Mouse (Mus musculus) urinary bladder, adult 2 months (tissue): ENCODE data around the gene Dppa3. TPM values are rescaled to one million over a fixed set of nuclear protein-coding genes. Genes with fewer than 3 reads are reported as not detected.
"Not testable (repeated sequence)": the region's sequence is repeated elsewhere in the genome, so short reads cannot be mapped to it uniquely, and the experiment has no call there.

ENCODE experiments used
- DNase-seq: peaks from one replicate; pipeline ENCODE4 v3.0.0; 2022; ENCODE audit warnings: low spot score
- polyA plus RNA-seq: library from polyadenylated mRNA; depleted of rRNA; stranded (reverse); fragments of >200 nt; gene quantifications from 2 replicates; pipeline ENCODE4 v1.2.3, GENCODE M21; 2012

Dppa3 gene
- polyA plus RNA-seq, 1 experiment, result 0.29 TPM

GRCm38 (mm10) chr6:122609771-122610170, 16.4 kb upstream of the Dppa3 start, which contains the start of gene Gdf3:
Gene Gdf3, minus strand, starts transcription at chr6:122610087.
- DNase-seq, result no peak

- no peak for DNase-seq
Measured at GRCm38 (mm10) chr6:122612426-122612825, 13.8 kb upstream of the Dppa3 start.

DNA sequence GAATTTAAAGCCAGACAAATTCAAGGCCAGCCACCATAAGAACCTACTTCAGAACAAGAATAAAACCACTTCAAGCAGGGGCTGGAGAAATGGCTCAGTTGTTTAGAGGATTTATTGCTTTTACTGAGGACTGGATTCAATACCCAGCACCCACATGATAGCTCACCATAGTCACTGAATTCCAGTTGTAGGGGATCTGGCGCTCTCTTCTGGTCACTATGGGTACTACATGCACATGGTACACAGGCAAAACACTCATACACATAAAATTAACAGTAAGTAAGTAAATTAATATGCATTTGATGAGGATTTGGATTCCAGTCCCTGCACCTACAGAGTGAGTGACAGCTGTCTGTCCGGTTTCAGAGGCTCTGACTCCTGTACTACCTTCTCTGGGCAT, 12.2 kb upstream of the Dppa3 start:
- no peak for DNase-seq

GRCm38 (mm10) chr6:122616022-122616421, 10.2 kb upstream of the Dppa3 start:
- DNase-seq, result no peak

DNA sequence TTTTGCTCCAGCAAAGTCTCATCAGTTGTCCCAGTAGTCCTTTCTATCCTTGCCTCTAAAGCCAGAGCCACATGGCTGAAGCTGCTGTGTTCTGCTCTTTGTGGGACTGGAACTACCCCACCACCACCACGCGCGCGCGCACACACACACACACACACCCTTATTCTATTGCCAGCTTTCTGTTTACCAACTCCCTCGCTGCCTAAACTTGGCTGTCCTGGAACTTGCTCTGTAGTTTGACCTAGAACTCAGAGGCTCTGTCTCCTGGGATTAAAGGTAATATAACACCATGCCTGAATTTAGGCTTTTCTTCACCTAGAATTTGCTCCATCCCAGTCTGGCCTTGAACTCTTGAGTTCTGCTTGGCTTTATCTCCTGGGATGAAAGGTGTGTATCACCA, 5.1 kb upstream of the Dppa3 start:
- no peak for DNase-seq

GRCm38 (mm10) chr6:122624480-122624879, 1.7 kb upstream of the Dppa3 start:
- no peak for DNase-seq

DNA sequence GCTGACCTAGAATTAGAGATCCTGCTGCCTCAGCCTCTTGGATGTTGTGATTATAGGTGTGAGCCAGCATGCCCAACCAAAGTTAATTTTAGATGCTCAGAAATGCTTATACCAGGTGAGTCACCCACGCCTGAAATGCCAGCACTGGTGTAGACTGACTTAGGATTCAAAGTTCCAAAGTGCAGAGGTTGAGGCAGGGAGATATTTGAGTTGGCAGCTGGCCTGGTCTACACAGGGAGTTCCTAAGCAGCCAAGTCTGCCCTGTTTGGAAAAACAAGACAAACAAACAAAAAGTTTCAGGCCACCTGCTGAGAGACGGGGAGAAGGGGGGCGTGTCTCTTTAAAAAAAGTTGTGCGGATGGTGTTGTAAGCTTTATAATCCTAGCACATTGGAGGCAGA, 1.1 kb upstream of the Dppa3 start:
- DNase-seq, result no peak

DNA sequence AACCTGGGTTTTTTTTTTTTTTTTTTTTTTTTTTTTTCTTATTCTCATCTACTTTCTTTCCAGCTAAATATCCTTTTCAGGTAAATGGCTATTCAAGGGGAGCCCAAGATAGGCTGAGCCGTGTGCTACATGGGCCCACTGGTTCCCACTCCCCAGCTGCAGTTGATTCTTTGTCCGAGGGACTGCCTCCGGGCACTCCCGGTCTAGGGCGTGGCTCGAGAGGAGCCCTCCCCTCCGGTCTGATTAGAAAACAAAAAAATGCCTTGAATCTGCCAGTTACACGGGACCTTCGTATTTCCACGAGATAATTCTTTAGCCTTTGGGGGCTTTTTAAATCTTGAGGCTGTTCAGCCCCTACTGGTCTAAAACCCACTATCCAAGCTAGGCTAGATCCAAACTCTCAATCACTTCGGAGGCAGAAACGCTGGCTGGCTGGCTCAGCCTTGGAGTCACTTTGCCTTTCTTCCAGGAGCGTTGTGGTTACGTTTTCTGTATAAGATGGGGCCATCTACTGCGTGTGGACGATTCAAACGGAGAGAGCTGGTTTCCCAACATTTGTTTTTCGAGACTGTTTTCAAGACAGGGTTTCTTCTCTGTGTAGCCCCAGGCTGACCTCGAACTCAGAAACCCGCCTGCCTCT, 1.4 kb downstream of the Dppa3 start:
- no peak for DNase-seq

- DNase-seq, result no peak
Measured at GRCm38 (mm10) chr6:122633411-122633810, 7.2 kb downstream of the Dppa3 start.

- DNase-seq, result no peak
Measured at GRCm38 (mm10) chr6:122635315-122635714, 9.1 kb downstream of the Dppa3 start.

GRCm38 (mm10) chr6:122636666-122637065, 10.5 kb downstream of the Dppa3 start:
- DNase-seq, result no peak

DNA sequence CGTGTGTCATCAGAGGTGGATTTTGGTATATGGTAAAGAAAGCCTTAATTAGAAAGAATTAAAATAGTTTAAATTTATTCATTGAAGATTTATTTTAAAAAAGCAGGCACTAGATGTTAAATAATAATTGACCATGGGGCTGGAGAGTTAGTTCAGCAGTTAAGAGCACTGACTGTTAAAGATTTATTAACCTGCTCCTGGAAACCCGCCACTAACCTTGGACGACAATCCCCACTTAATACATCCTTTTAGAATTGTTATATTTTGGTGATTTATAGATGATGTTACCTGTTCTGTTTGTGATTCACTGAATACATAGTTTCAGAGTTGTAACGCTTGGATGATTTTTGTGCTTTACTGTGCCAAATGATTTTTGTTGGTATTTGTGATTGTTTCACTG, 11.4 kb downstream of the Dppa3 start:
- DNase-seq, result not testable (repeated sequence)

GRCm38 (mm10) chr6:122644196-122644595, 18.0 kb downstream of the Dppa3 start:
- DNase-seq, result not testable (repeated sequence)

- no peak for DNase-seq
Measured at GRCm38 (mm10) chr6:122649903-122650302, 23.7 kb downstream of the Dppa3 start.

GRCm38 (mm10) chr6:122650398-122650980, 24.3 kb downstream of the Dppa3 start:
- no peak for DNase-seq

DNA sequence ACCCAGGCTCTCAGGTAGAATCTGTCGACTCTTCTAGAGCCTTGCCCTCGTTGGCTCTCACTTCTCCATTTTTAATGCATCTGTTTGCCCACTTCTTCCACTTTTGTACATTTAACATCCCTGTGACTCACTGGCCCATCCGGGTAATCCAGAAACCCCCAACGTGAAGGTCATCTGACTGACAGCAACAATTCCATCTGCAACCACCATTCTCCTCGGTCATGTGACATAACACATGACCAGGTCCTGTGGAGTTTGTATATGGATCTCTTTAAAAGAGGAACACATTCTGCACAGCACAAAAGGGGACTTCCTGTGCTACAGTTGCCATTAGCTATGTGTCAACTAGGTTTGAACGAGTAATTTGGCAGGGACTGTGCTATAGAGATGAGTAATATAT, 28.1 kb downstream of the Dppa3 start:
- DNase-seq, result no peak

DNA sequence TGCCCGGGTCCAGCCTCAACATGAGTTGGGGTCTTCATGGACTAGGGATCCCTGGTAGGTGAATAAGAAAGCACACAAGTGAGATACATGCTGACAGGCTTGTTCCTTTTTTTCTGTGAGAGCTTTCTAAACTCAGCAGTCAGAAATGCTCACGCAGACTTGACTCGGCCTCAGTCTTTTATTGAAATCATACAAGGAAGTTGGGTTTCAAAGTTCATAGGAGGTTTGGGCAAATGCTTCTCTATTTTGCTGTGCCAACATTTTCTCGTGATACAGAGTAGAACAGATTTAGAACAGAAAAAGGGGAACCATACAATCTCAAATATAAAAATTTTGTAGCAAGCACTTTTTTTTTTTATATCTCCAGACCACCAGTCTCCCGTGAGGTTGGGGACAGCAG, 31.4 kb downstream of the Dppa3 start:
- DNase-seq, result no peak

GRCm38 (mm10) chr6:122659567-122659966, 33.4 kb downstream of the Dppa3 start:
- DNase-seq, result no peak

DNA sequence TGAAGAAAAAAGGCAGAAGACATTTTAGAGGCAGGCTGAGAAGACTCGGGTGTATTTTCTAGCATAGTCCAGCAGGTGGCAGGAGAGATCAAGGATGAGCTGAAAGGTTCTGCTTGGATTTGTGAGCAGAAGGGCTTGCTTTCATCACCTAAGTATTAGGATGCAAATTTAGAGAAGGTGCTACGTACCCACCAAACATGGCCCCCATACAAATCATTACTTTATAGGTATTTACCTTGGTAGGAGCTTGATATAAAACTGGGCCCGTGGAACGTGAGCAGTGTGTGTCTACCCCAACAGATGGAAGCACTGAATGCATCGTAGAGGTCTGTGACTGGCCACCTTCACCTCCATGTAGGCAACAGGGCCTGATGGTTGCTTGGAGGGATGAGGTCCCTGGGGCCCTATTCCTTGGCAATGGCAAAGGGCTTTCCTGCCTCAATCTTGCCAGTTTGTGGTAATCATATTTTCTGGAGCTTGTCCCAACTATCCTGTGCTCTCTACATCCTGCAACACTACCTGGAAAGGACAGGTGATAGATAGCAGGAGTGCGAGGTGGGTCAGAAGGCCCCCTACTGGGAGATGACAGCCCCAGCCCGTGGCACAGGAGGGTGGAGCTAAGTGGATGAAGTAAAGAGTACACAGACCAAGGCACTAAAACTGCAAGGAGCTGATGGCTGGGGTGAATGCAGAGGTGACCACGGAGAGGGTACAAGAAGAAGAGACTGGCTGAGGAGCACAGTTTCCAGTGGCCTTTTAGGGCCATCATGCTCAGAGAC, 34.6 kb downstream of the Dppa3 start:
- no peak for DNase-seq

- DNase-seq, result no peak
Measured at GRCm38 (mm10) chr6:122662551-122663264, 36.5 kb downstream of the Dppa3 start.

DNA sequence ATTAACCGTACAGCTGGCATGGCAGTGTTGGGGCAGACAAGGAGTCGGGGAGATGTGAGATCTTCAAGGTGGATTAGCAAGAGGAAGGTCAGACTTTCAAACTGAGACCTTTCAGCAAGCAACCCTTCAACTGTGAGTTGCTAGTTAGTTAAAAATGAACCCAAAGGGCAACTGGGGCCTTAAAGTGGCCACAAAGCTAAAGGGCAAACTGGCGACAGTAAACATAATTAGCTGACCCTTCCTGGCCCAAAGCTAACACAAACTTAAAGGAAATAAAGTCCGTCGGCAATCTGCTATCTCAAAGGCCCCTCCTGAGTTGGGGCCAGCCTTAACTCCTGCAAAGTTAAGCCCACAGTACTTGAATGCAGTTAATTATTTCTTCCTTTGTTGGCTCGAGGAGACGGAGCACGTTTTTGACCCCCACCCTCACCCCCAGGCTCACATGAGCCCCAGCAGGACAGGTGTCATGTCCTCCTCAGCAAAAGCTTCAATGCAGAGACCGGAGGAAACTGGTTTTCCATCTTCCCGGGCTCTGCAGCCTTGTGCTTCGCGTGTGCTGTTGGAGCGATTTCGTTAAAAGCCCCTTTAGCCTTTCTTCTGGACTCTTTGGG, 37.5 kb downstream of the Dppa3 start:
- DNase-seq, result no peak

- DNase-seq, result no peak
Measured at GRCm38 (mm10) chr6:122665866-122666265, 39.7 kb downstream of the Dppa3 start.
